Mouse (Mus musculus): ENCODE results near the gene Cdc42ep3.

Gene Cdc42ep3

GRCm38 (mm10) chr17:79290697-79291096 is 64.2 kb downstream of the Cdc42ep3 start:
- DNase-seq (ENCODE audit: low spot score), result no peak

DNA sequence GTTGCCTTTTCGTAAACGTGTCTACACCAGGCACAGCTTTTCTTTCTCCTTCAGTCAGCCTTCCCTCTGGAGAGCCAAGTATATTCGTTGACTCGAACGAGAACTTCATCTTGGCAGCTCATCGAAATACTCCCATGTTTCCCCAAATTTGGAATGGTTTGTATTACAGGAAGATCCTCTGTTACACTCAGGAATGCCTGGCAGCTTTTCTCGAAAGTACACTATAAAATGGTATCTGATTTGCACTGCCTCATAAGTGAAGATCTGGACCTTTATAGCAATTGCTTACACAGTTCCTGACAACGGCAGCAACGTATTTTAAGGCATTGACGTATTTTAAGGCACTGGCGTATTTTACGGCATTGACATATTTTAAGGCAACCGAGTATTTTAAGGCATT is 67.6 kb downstream of the Cdc42ep3 start:
- DNase-seq (ENCODE audit: low spot score), result no peak

GRCm38 (mm10) chr17:79285030-79285601 is 69.8 kb downstream of the Cdc42ep3 start:
- DNase-seq (ENCODE audit: low spot score), result peak; percentile 27
